Mouse (Mus musculus) G1E-ER4 (cell line): ENCODE measurements around the gene Ctbp2. TPM values are rescaled to one million over a fixed set of nuclear protein-coding genes. Genes with fewer than 3 reads are reported as not detected.

Source experiments
- GATA1 ChIP-seq: IDR thresholded peaks from one replicate; pipeline ENCODE4 v1.8.0; 2012; ENCODE audit warnings: low read length, inconsistent platforms
- polyA plus RNA-seq: library from polyadenylated mRNA; stranded (reverse); fragments of >175 nt; gene quantifications from 2 replicates; pipeline ENCODE4 v1.2.3, GENCODE M21; 2012

Ctbp2 gene
- polyA plus RNA-seq, 1 experiment, result 64.6 TPM

DNA sequence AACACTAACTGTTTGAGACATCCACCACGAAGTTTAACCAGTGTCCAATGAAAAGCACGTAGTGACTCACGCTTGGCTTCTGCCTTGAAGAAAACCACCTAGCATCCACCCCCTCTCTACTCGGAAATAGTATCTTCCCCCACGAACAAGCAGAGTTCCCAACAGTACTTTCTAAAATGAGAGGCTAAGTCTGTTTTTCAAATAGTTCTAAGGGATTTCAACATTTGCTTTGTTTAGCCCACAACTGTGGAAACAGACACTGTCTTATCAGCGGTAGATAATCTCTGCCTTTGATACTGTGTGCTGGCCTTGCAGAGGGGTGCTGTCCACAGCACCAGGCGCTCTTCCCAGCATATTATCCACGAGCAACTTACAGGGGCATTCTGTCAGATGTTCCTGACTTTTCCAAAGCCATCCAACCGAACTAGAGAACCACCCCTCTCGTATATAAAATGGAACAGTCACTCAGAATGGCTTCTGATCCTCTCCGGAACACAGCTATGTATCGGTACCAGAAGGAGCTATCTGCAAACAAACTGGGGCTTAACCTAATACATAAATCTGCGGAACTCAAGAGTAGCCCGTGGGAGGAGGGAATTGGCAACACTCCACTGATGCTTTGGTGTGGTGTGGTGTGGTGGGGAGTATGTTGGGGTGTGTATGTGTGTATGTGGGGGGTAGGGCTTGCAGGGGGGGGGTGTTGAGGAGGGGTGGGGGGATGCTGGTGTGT lies 111.4 kb downstream of the Ctbp2 start:
- peak; percentile 12 for TF ChIP-seq GATA1

- no peak for TF ChIP-seq GATA1
Observed at GRCm38 (mm10) chr7:133011611-133012010, 112.5 kb downstream of the Ctbp2 start.

- TF ChIP-seq GATA1, result no peak
Observed at GRCm38 (mm10) chr7:133011191-133011590, 113.0 kb downstream of the Ctbp2 start.

DNA sequence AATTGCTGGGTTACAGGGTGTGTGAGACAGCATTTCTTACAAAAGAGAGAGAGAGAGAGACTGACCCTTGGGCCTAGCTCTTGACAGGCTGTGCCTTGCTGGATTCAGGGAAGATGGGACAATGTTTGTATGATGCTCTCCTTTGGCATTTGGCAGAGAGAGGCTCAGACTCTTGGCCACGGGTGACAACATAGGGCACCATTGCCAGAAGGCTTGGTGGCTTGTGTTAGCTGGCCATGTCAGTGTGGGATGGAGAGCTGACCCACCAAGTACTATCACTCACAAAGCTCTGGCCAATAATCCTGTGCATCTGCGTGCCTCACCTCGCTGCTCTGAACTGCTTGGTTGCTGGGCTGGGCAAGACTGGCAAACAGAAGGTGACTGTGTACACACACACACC lies 113.7 kb downstream of the Ctbp2 start:
- TF ChIP-seq GATA1, result no peak

DNA sequence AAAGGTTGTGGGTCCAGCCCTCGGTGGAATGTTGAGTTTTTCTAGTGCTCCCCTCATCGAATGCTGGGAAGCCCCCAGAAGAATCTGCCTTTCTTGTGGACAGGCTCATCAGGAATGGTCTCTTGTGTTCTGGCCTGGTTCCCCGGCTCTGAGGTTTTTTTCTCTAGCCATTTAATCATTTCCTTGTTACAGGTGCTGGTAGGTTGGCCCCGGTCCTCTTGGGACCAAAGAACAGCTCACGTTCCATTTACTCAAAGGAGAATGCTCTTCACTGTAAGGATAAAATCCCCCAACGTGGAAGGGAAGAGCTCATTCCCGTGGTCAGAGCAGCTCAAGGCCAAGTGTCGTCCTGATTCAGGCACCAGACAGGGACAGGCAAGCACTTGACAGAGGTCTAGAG lies 114.5 kb downstream of the Ctbp2 start:
- TF ChIP-seq GATA1, result no peak

GRCm38 (mm10) chr7:133008663-133009062 lies 115.5 kb downstream of the Ctbp2 start:
- no peak for TF ChIP-seq GATA1

DNA sequence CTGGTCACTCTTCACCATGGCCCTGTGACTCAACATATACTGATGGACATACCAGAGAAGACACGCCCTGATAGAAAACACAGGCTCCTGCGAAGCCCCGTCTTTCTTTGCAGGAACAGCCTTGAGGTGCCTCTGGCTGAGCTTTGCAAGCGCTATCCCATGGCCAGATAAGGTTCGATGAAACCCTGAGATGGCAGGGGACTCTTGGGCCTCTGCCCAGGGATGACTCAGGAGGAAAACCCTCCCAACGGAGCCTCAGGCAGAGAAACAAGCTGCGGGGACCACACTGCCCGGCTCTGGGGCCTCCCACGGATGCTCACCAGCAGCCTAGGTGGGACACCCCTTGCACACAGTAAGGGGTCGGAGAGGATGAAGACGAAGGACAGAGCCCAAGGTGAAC lies 116.8 kb downstream of the Ctbp2 start:
- TF ChIP-seq GATA1, result no peak

DNA sequence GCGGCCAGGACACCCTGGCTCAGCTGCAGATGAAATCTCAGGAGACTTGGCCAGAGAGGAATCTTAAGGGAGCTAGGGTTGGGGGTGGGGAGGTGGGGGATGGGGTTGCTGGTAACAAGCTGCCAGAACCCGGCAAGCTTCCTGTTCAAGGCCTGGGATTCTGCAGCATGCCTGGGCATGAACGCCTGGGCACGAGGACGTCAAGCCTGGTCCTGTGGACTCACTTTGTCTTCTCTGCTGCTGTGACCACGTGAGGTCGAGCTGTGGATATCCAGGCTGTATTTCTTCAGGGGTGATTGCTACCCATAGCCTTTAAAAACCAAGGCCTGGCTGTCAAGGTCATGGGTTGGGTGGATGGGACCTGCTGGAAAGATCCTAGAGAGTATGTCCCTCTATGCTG lies 118.4 kb downstream of the Ctbp2 start:
- TF ChIP-seq GATA1, result no peak

DNA sequence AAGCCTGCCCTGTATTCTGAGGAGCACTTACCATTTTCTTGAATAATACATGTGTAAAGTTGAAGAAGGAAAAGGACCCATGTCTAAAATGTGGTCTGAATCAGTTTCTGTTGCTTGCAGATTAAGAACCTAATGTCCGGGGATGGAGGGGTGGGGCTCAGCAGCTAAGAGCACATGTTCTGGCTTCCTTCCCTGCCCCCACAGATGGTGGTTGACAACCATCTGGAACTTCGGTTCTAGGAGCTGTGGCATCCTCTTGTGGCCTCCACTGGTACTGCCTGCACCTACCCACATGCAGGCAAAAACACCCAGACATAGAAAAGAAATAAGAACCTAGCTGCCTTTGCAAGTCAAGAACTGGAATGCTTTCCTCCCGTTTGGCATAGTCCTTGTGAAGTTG lies 120.7 kb downstream of the Ctbp2 start:
- TF ChIP-seq GATA1, result no peak

- no peak for TF ChIP-seq GATA1
Observed at GRCm38 (mm10) chr7:133002271-133002670, 121.9 kb downstream of the Ctbp2 start.

- TF ChIP-seq GATA1, result no peak
Observed at GRCm38 (mm10) chr7:133001388-133001787, 122.8 kb downstream of the Ctbp2 start.

GRCm38 (mm10) chr7:132999061-132999460 lies 125.1 kb downstream of the Ctbp2 start:
- no peak for TF ChIP-seq GATA1

DNA sequence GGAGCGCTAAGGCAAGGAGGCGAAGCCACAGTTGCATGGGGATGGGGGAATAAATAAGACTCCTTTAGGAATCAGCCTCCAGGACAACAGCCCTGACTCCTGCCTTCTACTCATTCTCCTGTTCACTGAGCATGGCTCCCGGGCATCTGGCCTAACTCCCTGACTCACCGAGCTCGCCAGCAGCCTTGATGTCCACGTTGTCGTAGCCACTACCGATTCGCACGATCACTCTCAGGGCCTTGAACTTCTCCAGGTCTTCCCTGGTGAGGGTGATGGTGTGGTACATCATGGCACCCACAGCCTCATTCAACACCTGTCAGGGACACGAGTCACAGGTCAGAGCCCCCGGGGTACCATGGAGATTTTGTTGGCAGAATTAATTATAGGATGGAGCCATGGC lies 125.5 kb downstream of the Ctbp2 start:
- TF ChIP-seq GATA1, result no peak

DNA sequence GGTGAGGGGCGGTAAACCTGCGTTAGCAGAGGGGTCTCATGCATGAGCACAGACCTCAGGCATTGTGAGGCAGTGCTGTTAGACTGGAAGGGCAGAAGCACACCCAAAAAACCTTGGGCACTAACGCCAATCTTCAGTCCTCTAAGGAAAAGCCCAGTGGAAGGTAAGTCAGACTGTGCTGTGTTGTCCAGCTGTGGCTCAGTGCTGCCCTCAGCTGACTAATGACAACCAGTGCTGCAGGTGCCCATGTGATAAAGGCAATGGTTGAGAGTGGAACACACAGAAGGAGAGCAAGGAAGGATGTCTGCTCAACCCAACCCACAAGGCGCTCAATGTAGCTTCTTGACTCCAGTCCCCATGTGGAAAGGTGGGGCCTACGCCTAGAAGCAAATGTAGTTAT lies 127.8 kb downstream of the Ctbp2 start:
- TF ChIP-seq GATA1, result no peak

- TF ChIP-seq GATA1, result no peak
Observed at GRCm38 (mm10) chr7:132994628-132995191, 129.4 kb downstream of the Ctbp2 start.

DNA sequence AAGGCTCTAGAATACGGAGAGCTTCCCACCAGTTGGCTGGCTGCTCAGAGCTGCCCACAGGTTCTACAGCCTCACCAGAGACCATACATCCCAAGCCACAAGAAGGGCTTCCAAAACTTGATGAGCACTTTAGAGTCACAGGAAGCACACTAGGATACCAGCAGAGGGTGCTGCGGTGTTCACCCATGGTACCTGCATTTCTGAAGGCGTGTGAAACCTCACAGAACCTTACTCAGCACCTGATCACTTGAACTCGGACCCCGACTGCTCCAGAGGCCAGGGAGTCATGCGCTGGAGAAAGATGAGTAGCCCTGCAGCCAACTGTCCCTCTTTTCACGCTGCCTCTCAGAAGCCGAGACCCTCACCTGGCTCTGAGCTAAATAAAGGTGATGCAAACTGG lies 130.0 kb downstream of the Ctbp2 start:
- no peak for TF ChIP-seq GATA1

DNA sequence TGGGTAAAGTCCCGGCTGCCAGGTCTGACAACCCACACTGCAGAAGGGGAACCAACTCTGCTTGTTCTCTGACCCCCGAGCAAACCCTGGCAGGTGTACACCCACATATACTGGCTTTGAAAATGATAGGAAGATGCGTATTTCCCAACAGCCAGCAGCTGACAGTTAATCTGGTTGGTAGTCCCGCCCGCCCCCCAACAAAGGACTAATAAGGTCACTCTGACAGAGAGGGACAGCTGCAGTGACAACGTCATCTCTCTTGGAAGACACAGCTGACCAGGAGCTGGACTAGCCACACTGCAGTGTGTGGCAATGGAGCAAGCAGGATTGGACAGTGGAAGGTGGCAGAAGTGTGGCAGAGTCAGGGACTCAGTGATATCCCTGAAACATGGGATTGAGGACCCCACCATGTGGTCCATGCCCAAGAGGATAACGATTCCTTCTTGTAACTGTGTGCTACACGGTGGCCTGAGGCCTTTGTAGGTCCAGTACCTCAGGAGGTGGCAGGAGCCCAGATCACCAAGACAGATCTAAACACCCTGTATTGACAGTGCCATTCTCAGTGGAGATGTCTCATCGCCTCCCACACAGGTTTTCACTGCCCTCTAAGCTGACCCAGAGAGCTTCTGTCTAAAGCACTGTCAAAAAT lies 131.1 kb downstream of the Ctbp2 start:
- TF ChIP-seq GATA1, result no peak
